Mouse (Mus musculus): ENCODE measurements around the gene Ano10. TPM values are rescaled to one million over a fixed set of nuclear protein-coding genes. Genes with fewer than 3 reads are reported as not detected.

The Ano10 gene
- polyA plus RNA-seq, 1 experiment from 2014 or later = 43.3 TPM

GRCm38 (mm10) chr9:122185061-122185460 is 109.2 kb downstream of the Ano10 start:
- Histone ChIP-seq H3K27me3 (replicated peaks; ENCODE audit: control insufficient read depth, insufficient read depth, low read length) (no peaks in the 10 kb centered on the region), H3K27ac (replicated peaks; ENCODE audit: low read depth, low read length) (no peak overlapping the region), H3K36me3 (ENCODE audit: control insufficient read depth, insufficient read depth, low read length) (no peaks in the 10 kb centered on the region), H3K4me3 (ENCODE audit: low read depth, low read length) (no peak overlapping the region), H3K4me1 (ENCODE audit: control insufficient read depth, insufficient read depth, low read length) (no peaks in the 10 kb centered on the region), H3K9me3 (ENCODE audit: control insufficient read depth, low read length) (no peaks in the 10 kb centered on the region), H3K4me2 (ENCODE audit: low read depth, low read length) (no peak overlapping the region), H3K9ac (ENCODE audit: low read depth, low read length) (no peak overlapping the region)
- 24% methylated on average over 2 of the region's 2 CpGs for whole genome bisulfite sequencing
- ATAC-seq (ENCODE audit: low read depth) = peak; percentile 58; the same call in 1 of the 2 replicates
- peak; percentile 82 for DNase-seq (ENCODE audit: low spot score)

- H3K4me3 ChIP-seq (ENCODE audit: low read depth, low read length) = no peak overlapping the region
- no peak overlapping the region for H3K27ac ChIP-seq (replicated peaks; ENCODE audit: low read depth, low read length)
- no peaks in the 10 kb centered on the region for H3K36me3 ChIP-seq (ENCODE audit: control insufficient read depth, insufficient read depth, low read length)
- no peaks in the 10 kb centered on the region for H3K9me3 ChIP-seq (ENCODE audit: control insufficient read depth, low read length)
- H3K4me1 ChIP-seq (ENCODE audit: control insufficient read depth, insufficient read depth, low read length) = no peaks in the 10 kb centered on the region
- ATAC-seq (ENCODE audit: low read depth) (no peak), DNase-seq (ENCODE audit: low spot score) (no peak)
- WGBS = 89% methylated on average over 3 of the region's 3 CpGs
- H3K9ac ChIP-seq (ENCODE audit: low read depth, low read length) = no peak overlapping the region
- H3K4me2 ChIP-seq (ENCODE audit: low read depth, low read length) = no peak overlapping the region
- no peaks in the 10 kb centered on the region for H3K27me3 ChIP-seq (replicated peaks; ENCODE audit: control insufficient read depth, insufficient read depth, low read length)
These were observed 109.9 kb downstream of the Ano10 start for GRCm38 (mm10) chr9:122184329-122184728.

- Histone ChIP-seq H3K36me3 (ENCODE audit: control insufficient read depth, insufficient read depth, low read length) (no peaks in the 10 kb centered on the region), H3K9ac (ENCODE audit: low read depth, low read length) (no peak overlapping the region), H3K4me1 (ENCODE audit: control insufficient read depth, insufficient read depth, low read length) (no peaks in the 10 kb centered on the region; the same call in 1 of the 2 replicates), H3K27ac (replicated peaks; ENCODE audit: low read depth, low read length) (no peak overlapping the region), H3K9me3 (ENCODE audit: control insufficient read depth, low read length) (no peaks in the 10 kb centered on the region), H3K4me3 (ENCODE audit: low read depth, low read length) (no peak overlapping the region), H3K27me3 (replicated peaks; ENCODE audit: control insufficient read depth, insufficient read depth, low read length) (no peaks in the 10 kb centered on the region), H3K4me2 (ENCODE audit: low read depth, low read length) (no peak overlapping the region)
- no peak for ATAC-seq (ENCODE audit: low read depth)
- WGBS = 66% methylated on average over 4 of the region's 4 CpGs
- no peak for DNase-seq (ENCODE audit: low spot score)
These were observed 111.1 kb downstream of the Ano10 start for GRCm38 (mm10) chr9:122183074-122183473.

- 76% methylated on average over 3 of the region's 3 CpGs for WGBS
- ATAC-seq (ENCODE audit: low read depth) = no peak
These were observed 114.1 kb downstream of the Ano10 start for GRCm38 (mm10) chr9:122180105-122180504.

GRCm38 (mm10) chr9:122178427-122178826 is 115.8 kb downstream of the Ano10 start:
- ATAC-seq (ENCODE audit: low read depth) = no peak
- Histone ChIP-seq H3K9ac (ENCODE audit: low read depth, low read length) (no peak overlapping the region), H3K9me3 (ENCODE audit: control insufficient read depth, low read length) (no peaks in the 10 kb centered on the region), H3K4me3 (ENCODE audit: low read depth, low read length) (no peak overlapping the region), H3K4me1 (ENCODE audit: control insufficient read depth, insufficient read depth, low read length) (no peaks in the 10 kb centered on the region; the same call in 1 of the 2 replicates), H3K27me3 (replicated peaks; ENCODE audit: control insufficient read depth, insufficient read depth, low read length) (no peaks in the 10 kb centered on the region), H3K36me3 (ENCODE audit: control insufficient read depth, insufficient read depth, low read length) (no peaks in the 10 kb centered on the region), H3K27ac (replicated peaks; ENCODE audit: low read depth, low read length) (no peak overlapping the region), H3K4me2 (ENCODE audit: low read depth, low read length) (no peak overlapping the region)
- no peak for DNase-seq (ENCODE audit: low spot score)
- 53% methylated on average over 4 of the region's 4 CpGs for WGBS

More at GRCm38 (mm10) chr9:122180105-122180504, 114.1 kb downstream of the Ano10 start:
- Histone ChIP-seq H3K27me3 (replicated peaks; ENCODE audit: control insufficient read depth, insufficient read depth, low read length) (no peaks in the 10 kb centered on the region), H3K4me3 (ENCODE audit: low read depth, low read length) (no peak overlapping the region), H3K4me1 (ENCODE audit: control insufficient read depth, insufficient read depth, low read length) (no peaks in the 10 kb centered on the region; the same call in 1 of the 2 replicates), H3K27ac (replicated peaks; ENCODE audit: low read depth, low read length) (no peak overlapping the region), H3K4me2 (ENCODE audit: low read depth, low read length) (no peak overlapping the region), H3K9me3 (ENCODE audit: control insufficient read depth, low read length) (no peaks in the 10 kb centered on the region), H3K9ac (ENCODE audit: low read depth, low read length) (no peak overlapping the region), H3K36me3 (ENCODE audit: control insufficient read depth, insufficient read depth, low read length) (no peaks in the 10 kb centered on the region)
- DNase-seq (ENCODE audit: low spot score) = no peak

- DNase-seq (ENCODE audit: low spot score) (no peak), ATAC-seq (ENCODE audit: low read depth) (no peak)
- H3K4me3 ChIP-seq (ENCODE audit: low read depth, low read length) = no peak overlapping the region
- H3K27ac ChIP-seq (replicated peaks; ENCODE audit: low read depth, low read length) = no peak overlapping the region
- no peaks in the 10 kb centered on the region for H3K27me3 ChIP-seq (replicated peaks; ENCODE audit: control insufficient read depth, insufficient read depth, low read length)
- H3K9ac ChIP-seq (ENCODE audit: low read depth, low read length) = no peak overlapping the region
- no peak overlapping the region for H3K4me2 ChIP-seq (ENCODE audit: low read depth, low read length)
- no peaks in the 10 kb centered on the region; the same call in 1 of the 2 replicates for H3K4me1 ChIP-seq (ENCODE audit: control insufficient read depth, insufficient read depth, low read length)
- no peaks in the 10 kb centered on the region for H3K9me3 ChIP-seq (ENCODE audit: control insufficient read depth, low read length)
- 70% methylated on average over 7 of the region's 7 CpGs for WGBS
- no peaks in the 10 kb centered on the region for H3K36me3 ChIP-seq (ENCODE audit: control insufficient read depth, insufficient read depth, low read length)
These were observed 116.7 kb downstream of the Ano10 start for GRCm38 (mm10) chr9:122177256-122178220.

GRCm38 (mm10) chr9:122174723-122175122 is 119.5 kb downstream of the Ano10 start:
- Histone ChIP-seq H3K4me2 (ENCODE audit: low read depth, low read length) (no peak overlapping the region), H3K27ac (replicated peaks; ENCODE audit: low read depth, low read length) (no peak overlapping the region), H3K4me1 (ENCODE audit: control insufficient read depth, insufficient read depth, low read length) (no peaks in the 10 kb centered on the region; the same call in 1 of the 2 replicates), H3K9me3 (ENCODE audit: control insufficient read depth, low read length) (no peaks in the 10 kb centered on the region), H3K9ac (ENCODE audit: low read depth, low read length) (no peak overlapping the region), H3K4me3 (ENCODE audit: low read depth, low read length) (no peak overlapping the region), H3K36me3 (ENCODE audit: control insufficient read depth, insufficient read depth, low read length) (peaks cover 7% of the 10 kb centered on the region; the same call in 1 of the 2 replicates), H3K27me3 (replicated peaks; ENCODE audit: control insufficient read depth, insufficient read depth, low read length) (no peaks in the 10 kb centered on the region)
- ATAC-seq (ENCODE audit: low read depth) (no peak), DNase-seq (ENCODE audit: low spot score) (no peak)
- 86% methylated on average over 6 of the region's 6 CpGs for WGBS

GRCm38 (mm10) chr9:122173405-122174233 is 120.6 kb downstream of the Ano10 start:
- no peak overlapping the region for H3K4me2 ChIP-seq (ENCODE audit: low read depth, low read length)
- no peak for ATAC-seq (ENCODE audit: low read depth)

More at GRCm38 (mm10) chr9:122173405-122174233, 120.6 kb downstream of the Ano10 start:
- Histone ChIP-seq H3K4me3 (ENCODE audit: low read depth, low read length) (no peak overlapping the region), H3K9ac (ENCODE audit: low read depth, low read length) (no peak overlapping the region), H3K27me3 (replicated peaks; ENCODE audit: control insufficient read depth, insufficient read depth, low read length) (no peaks in the 10 kb centered on the region), H3K27ac (replicated peaks; ENCODE audit: low read depth, low read length) (no peak overlapping the region), H3K9me3 (ENCODE audit: control insufficient read depth, low read length) (no peaks in the 10 kb centered on the region), H3K4me1 (ENCODE audit: control insufficient read depth, insufficient read depth, low read length) (no peaks in the 10 kb centered on the region; the same call in 1 of the 2 replicates), H3K36me3 (ENCODE audit: control insufficient read depth, insufficient read depth, low read length) (peaks cover 8% of the 10 kb centered on the region; the same call in 1 of the 2 replicates)
- whole genome bisulfite sequencing = 69% methylated on average over 9 of the region's 9 CpGs
- DNase-seq (ENCODE audit: low spot score) = no peak

Measured in embryonic facial prominence, embryonic 14.5 days (tissue).